Mouse (Mus musculus) gastrocnemius, postnatal 4 days (tissue): ENCODE data around the gene Trabd2b. TPM values are rescaled to one million over a fixed set of nuclear protein-coding genes. Genes with fewer than 3 reads are reported as not detected.

Source experiments
- DNase-seq, 2 experiments: peaks; one replicate each; pipeline ENCODE4 v3.0.0; 2021 to 2022; ENCODE audit warnings: low spot score in 2 of 2, mixed read lengths in 2 of 2
- total RNA-seq, 2 experiments: library from RNA; stranded (reverse); gene quantifications; 2 replicates each; pipeline ENCODE4 v1.2.3; 2021

Gene Trabd2b
- total RNA-seq, 2 experiments from 2014 or later, result 3.1 to 3.8 TPM

DNA sequence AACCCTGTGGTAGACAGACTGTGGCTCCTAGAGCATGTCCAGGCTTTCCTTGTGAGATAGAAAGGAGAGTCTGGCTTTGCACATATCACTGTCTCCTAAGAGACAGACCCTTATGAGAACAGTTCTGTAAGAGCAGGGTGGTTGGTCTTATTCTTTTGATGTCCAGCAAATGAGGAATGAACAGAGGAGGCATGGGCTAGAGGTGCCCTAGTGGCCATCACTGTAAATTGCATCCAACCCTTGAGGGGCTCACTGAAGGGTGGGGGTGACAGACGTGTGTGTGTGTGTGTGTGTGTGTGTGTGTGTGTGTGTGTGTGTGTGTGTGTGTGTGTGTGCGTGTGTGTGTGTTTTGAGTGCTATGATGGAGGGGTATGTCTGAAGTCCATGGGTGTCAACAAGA is 32.2 kb downstream of the Trabd2b start:
- no peak for DNase-seq

DNA sequence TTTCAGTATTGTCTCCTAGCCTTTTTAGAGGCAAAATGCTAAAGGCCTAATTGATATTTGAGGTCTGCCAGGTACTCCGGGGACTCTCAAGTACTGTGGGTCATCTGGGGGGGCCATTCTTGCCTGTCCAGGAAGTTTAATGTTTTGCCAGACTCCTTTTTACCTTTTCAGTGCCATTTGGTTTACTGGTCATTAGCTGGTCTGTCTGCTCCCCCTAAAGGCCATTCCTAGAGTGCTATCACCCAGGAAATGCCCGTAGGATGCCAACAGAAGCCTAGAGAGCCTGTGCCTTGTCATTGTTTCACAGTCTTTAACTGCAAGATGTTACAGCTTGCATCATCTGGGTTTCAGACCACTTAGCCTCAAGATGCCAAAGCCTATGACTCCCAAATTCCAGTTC is 35.7 kb downstream of the Trabd2b start:
- no peak for DNase-seq

DNA sequence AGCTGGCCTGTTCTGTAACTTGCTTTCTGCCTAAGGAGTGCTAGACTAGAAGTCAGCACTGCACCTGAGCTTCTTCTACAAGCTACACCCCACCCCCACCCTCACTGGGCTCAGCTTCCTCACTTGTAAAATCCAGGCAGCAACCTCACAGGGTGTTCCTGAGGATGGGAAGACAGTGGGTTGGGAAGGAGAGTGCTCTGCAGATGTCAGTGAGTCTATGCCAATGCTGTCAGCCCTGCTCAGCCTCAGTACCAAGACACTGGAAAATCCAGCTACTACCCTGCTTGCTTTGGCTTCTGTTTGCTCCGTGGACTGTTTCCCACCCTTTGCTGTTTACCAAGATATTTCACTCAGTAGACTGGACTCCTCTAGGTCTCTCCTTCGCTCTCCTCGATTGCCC is 36.1 kb downstream of the Trabd2b start:
- no peak for DNase-seq

DNA sequence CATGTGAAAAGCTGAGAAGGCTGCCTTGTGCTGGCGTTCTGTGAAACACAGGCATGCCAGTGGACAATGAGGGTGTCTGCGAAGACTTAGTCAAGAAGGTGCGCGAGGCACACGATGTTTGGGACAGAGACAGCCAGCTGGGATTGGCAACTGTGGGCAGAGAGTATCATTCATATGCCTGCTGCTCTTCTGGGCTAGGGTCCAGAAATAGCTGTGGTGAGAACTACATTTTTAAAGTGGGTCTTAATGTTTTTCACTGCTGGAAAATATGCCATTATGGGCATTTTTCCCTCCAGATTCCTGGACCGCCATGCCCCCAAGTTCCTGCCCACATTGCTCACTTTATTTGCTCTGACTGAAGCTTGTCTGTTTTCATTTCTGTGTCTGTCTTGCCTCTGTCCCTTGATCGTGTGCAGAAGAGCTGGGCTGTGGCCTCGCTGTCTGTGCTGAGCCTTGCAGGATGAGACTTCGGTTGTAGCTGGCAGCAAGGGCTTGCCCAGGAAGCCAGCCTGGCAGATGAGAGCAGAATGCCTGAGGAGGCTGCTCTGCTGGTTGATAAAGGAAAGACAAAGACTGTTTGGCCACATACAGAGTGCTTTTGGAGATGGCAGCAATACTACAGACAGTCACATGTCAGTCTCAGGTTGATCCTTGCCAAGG is 42.0 kb downstream of the Trabd2b start:
- no peak for DNase-seq

DNA sequence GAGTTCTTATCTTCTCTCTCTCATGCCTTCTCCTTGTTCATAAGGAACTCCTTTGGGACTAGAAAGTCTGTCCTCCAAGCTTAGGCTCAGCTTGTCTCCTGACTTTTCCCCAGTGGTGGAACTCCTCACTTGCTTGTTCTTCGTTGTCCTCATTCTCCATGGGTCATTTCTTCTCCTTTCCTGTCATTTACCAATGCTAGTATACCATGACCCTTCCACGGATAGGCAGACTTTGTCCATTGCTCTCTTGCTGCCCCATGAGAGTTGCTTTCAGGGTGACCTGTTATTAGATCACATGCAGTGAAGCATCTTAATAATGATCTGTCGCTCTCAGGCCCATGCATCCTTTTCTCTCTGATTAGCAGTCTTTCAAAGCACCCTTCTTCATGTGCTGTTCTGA is 46.6 kb downstream of the Trabd2b start:
- no peak for DNase-seq

DNA sequence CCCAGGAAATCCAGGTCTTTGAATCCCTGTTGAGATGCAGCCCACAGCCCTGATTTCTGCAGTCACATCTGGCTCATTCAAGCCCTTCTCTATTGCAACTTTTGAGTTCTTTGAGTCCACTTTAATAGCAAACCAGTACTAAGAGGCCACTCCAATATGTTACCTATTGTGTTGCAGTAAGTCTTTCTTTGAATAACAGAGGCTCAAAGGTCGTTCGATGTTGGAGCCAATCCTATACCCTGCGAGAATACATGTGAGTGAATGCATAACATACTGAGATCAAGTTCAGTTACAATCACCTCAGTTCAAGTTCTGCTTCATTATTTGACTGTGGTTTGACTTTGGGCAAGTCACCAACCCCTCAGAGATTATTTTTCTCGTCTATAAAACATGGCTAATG is 47.5 kb downstream of the Trabd2b start:
- no peak for DNase-seq

DNA sequence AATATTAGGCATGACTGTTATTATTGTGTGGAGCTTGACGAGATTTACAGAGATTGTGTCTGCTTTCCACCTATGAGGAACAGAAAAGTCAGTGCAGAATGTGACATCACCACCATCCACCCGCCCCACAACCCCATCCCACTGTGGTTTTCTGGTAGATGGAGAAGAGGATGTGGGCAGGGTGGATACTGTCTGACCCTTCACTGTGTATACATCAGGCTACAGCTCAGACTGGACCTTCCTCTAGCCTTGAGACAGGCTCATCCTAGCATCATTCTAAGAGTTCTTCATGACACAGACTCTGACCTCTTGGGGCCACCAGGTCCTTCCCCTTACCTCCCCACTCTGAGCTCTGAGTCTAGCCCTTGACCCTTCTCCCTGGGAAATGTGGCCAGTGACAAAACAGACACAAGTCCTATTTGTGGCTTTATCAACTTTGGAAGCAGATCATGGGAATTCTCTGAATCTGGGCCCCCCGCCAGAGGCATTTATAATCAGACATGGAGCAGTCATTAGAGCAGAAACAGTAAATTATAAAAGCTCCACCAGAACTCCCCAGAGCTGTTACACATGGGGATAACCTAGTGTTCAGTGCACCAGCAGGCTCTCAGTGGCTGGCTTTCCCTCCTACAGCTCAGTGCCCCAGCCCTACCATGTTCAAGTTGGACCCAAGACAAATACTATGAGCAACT is 48.1 kb downstream of the Trabd2b start:
- DNase-seq, result peak in 1 of 2 experiments; percentile 28

DNA sequence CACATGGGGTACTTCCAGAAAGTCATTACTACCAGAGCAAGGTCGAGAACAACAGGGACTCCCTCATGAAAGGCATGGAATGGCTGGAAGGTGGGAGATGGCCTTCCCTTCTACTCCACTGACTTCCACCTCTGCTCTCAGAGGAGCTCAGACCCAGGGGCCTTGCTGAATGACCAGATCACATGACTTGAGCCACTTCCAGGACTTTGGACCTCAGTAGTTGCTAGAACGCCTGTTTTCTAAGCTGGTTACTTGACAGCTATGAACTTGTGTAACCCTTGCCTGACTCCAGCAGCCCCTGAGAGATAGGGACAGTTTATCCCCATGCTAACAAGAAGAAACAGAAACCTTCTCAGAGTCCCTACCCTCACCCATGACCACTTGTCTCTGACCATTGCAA is 50.6 kb downstream of the Trabd2b start:
- DNase-seq, result no peak

DNA sequence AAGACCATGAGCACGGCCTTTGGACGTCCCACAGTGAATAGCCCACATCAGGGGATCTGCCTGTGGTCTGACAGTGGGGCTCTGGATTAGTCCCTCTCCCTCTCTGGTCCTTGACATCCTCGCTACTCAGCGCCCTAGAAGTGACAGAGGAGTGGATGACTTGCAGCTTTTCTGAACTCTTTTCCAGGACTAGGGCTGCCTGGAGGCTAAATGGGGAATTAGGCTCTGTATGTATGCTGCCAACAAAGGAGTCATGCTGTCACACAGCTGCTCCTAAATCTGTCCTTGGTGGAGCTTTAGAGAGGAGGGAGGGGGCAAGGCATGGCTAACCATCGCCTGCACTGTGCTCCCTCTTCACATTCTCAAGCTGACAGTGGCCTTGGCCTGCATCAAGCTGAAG is 53.1 kb downstream of the Trabd2b start:
- no peak for DNase-seq

DNA sequence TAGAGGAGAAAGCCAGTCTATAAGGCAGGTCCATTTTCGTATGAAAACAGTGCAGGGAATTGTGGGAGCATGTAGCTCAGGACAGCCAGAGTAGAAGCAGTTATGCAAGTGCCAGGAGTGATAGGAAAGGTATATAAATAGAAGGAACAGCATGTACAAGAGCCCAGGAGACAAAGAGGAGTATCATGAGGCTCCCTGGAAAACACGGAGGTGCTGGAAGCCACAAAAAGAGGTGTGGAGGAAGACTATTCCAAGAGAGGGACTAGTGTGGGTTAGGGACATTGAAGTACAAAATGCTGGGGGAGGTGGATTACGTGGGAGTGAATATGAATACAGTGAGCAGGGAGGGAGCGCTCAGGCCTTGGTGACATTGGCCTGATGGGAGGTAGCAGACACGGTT is 53.9 kb downstream of the Trabd2b start:
- no peak for DNase-seq

DNA sequence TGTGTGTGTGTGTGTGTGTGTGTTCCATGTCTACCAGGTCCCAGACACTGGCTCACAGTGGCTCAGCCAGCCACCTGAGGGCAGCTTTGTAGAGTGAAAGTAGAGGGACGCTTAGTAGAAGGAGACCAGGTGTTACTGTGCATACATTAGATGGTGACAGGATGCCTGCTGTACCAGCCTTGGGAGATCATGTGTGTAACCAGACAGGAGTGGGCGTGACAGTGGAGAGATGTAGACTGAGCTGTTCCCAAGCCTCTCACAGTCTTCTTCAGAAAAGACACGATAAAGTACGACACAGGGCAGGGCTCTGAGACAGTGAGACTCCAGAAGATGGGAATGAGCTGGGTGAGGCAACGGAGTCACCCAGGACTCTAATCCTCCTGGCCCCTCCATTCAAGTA is 54.6 kb downstream of the Trabd2b start:
- no peak for DNase-seq

DNA sequence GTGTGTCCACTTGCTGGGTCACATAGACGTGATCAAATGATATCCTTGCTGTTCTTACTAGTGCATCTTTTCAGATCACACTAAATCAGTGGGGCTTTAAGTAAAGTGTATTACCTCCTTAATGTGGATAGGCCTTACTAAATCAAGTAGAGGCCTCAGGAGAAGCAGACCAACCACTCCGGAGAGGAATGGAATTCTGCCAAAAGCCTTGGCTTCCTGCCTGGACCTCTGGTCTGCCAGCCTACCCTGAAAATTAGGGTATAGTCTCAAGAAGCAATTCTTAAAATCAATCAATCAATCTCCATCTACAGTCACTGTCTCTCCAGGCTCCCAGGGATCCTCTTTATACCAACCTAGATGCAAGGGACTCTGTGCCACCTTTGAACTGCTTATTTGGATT is 59.1 kb downstream of the Trabd2b start:
- no peak for DNase-seq

DNA sequence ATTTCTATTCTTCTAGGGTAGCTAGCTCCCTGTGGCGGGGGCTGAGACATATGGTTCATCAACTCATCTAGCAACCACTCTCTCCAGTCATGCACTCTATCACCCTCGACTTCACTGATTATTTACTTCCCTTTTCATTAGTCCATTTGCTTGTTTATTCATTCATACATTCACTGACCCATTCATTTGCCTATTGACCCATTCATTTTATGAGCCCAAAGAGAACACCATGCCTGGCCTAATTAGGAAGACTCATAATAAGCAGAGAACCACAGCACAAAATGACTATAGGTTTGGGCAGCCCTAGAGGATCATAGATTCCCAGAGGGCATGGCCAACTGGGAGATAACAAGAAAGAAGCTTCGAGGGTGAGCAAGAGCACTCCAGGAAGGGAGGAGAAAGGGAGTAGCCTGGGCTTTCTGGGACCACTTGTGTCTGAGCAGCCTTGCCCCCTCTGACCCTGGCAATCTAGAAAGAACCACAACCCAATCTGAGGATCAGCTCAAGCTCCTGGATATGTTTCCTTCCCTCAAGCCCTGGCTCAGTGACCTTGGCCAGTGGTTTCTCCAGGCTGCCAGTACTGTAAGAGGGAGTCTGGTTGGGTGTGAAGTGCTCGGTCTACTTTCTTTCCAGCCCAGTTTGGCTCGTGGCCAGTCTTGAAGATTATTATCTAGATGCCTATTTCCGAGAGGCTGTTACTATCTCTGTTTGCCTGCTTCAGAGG is 61.0 kb downstream of the Trabd2b start:
- no peak for DNase-seq

DNA sequence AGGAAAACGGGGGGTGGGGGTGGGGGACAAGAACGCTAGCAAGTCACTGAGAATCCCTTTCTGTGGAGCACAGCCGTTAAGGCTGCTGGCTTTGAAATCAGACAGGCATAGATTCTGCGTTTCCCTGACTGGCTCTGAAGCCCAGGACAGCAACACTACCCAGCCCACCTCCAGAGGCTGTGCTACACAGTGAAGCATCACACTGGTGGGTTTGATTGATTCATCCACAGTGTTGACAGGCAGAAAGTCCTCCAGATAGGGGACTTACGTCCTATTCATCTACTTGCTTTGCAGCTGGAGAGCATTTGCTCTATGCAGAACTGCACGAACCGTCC is 61.5 kb downstream of the Trabd2b start:
- DNase-seq, result no peak

DNA sequence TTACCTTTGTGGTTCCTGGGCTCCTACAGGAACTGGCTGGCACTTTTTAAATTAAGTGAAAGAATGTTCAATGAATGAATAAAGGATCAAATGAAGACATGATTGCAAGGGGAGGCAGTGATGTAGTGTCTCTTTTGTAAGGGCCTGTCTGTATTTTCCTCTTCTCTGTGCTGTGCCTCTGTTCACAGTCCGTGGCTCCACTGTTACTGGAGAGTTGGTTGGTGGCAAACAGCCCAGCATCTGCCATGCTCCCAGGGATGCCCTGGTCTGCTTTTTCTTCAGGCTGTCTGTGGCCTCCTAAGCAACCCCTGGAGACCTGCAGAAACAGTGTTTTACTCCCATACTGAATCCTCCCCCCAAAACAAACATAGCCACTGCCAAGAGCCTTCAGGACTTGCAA is 63.4 kb downstream of the Trabd2b start:
- DNase-seq, result no peak

DNA sequence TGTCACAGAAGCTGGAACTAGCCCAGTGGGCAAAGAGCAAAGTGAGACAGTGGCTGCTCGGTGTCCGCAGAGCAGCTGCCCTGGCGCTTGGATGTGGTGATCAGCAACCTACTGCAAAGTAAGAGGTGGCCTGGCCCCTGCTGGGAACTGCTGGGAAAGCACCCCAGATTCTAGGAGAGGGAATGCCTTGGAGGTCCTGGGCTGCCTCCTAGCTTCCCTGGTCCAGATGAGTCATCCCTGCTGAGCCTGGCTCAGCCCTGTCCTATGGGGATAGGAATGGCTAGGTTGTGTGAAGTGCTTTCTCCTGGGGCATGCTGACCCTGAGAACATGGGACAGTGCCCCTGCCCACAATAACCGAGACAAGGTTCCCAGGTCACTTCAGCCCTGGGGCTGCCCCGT is 65.6 kb downstream of the Trabd2b start:
- peak in 1 of 2 experiments; percentile 49 for DNase-seq

DNA sequence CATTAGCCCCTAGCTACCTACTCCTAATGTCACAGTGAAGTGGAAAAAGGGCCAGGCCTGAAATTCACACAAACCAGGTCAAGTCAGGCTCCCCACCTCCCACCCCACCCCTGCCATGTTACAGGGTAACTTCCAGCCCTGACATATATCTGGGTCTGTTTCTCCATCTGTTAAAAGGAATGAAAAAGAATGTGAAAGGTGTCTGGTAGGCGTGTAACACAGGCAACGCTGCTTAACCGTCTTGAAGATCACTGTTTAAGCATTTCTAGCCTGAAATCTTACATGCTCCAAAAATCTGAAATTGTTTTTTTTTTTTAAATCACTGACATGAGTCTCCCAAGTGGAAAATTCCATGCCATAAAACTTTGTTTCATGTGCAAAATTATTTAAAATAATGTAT is 69.8 kb downstream of the Trabd2b start:
- no peak for DNase-seq

DNA sequence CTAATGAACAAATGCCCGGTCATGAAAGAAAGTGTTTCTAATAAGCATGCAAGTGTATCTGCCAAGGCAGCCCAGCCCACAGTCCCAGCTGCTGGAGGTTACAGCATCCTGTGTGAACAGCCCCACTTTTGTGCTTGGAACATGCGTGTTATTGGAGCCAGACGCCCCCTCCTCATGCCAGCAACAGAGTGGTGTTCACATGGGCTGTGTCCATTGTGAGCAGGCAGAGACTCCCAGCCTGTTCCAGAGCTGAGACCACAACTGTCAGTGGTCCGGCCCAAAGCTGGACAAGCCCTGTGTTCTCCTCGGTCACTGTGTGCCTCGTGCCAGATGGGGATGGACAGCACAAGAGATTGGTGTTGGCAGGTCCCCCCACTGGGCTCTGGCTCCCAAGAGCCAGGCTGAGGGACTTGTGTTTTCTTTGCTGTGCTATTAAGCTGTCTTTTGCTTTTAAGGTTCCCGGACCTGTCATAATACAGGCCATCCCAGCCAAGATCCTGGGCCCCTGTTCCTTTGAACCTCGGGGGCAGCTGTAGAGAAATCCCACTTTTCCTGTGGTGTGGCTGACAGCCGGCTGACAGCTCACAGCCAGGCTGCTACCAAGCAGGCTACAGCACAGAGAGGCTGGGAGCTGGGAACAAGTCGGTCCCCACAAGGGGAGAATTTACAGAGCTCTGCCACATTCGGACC is 70.7 kb downstream of the Trabd2b start:
- DNase-seq, result peak in 1 of 2 experiments; percentile 15

DNA sequence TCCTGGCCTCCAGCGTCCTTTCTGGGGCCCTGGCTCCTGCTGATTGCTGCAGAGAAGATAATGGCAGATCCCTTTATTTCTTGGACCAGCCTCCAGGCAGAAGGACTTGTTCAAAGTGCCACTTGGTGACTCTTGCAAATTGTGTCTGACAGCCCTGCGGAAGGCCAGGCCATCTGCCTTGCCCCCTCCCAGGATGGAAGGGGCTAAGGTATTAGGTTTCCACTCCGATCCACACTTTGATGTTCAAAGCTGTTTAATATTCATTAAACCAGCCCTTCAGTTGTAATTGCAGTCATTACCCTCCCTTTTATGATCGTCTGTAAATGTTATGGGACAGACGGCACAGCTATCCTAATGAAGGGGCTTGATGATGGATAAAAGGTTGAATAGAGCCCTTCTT is 75.0 kb downstream of the Trabd2b start:
- DNase-seq, result no peak

DNA sequence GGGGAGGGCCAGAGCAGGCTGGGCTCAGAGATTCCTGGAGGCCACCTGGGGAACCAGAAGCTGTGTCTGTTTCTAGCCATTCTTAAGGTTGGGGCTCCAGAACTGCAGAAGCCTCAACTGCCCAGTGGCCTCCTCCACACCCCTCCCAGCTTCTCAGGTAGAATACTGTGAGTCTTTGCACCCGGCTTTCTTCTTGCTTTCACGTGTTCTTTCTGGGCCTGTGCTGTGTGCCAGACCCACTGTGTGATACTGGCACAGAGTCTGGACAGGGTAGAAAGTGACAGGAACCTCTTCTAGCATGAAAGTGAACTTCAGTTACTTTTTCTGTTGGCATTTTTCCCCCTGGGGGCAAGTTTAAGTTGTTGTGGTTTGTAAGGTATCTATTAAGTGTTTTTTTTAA is 77.6 kb downstream of the Trabd2b start:
- DNase-seq, result no peak

DNA sequence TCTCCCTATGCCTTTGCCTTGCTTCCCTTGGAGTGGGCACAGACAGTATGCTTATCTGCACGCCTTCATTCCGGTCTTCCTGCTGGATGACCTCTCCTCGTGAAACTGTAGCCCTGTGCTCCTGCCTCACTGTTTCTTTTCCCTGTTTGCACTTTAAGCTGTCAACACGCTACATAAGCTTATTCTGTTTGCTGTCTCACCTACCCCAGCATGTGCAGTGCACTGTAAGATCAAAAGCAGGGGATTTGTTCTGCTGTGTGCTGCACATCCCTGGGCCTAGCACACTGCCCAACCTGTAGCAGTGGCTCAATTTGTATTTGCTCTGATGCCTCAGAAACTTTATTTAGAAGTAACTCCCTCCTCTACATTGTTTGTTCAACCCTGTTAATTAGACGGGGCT is 79.5 kb downstream of the Trabd2b start:
- no peak for DNase-seq

DNA sequence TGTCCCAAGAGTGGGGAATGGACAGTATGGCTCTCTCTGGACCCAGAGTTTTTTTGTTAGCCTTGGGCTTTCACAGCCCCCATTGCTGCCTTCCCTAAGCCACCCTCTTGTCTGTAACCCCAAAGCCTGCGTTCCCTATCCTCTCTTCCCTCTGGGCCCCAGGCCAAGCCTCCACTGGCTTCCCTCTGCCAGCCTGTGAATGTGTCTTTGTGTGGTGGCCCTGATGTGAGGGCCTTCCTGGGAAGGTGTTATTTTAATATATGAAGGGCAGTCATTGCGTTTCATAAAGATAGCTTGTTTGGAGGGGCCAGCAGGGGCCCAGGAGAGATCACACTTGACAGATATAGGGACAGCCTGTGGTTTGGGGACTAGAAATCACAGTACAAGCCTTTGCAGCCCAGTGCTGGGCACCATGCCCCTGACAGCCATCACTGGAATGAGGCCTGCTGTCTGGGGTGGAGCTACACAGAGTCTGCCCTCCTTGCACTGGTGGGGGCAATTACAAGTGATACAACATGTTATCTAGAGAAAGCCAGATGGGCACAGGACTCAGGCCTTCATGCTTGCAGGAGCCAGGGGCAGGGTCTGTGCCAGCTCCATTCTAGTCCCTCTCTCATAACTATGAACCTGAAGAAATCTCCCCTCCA is 80.5 kb downstream of the Trabd2b start:
- no peak for DNase-seq
